Mouse (Mus musculus): ENCODE measurements around the gene Itpkc.

The Itpkc gene

DNA sequence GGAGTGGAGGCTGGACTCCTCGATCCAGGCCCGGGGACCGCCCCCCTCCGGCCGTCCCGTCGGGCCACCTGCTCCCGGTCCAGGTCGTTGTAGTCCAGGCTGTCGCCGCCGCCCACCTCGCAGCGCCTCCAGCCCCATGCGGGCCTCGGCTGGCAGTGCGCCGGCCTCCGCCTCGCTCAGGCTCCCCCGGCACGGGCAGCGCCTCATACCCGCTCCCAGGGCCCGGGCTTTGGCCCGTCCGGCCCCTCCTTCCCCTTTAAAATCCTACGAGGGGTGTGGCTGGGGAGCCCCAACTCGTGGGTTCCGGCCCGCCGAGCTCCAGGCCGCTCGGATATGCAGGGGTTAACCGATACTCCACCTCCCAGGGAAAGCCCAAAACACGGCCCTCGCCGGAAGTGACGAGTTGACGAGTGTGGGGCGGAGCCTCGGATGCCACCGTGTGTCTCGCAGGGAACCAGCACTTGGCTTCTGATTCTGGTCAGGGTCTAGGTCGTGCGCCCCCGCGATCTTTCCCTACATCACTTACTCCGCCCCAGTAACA, at the start of gene Itpkc:
Itpkc (minus strand) TSS at position 381 of the 541 bp plus-strand sequence.
- DNase-seq = peak; percentile 98

DNA sequence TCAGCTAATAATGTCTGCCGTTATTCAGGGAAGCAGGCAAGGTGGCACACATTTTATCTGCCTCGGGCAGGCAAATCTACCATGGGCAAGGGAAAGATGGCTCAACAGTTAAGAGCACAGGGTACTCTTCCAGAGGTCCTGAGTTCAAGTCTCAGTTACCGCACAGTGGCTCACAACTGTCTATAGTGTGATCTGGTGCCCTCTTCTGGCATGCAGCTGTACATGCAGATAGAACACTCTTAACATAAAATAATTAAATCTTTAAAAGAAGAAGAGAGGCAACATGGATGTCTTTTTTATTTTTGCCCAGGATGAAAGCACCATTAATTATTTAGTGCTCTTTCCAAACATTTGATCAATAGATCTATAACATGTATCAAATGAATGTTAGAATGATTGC, 48.7 kb upstream of the Itpkc start:
- no peak for DNase-seq

DNA sequence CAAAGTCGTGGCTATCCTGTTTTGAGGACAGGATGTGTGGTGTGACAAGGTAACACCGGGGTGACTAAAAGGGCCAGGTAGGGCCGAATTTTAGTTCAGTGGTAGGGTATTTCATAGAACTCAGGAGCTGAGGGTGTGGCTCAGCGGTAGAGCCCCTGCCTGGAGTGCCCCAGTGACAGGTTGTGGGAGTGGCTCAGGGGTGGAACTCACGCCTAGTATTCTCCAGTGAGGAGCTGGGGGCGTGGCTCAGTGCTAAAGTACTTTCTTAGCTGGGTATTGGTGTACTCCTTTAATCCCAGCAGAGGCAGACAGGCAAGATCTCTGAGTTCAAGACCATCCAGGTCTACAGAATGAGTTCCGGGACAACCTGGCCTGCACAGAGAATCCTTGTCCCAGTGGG, 47.6 kb upstream of the Itpkc start:
- DNase-seq = no peak

DNA sequence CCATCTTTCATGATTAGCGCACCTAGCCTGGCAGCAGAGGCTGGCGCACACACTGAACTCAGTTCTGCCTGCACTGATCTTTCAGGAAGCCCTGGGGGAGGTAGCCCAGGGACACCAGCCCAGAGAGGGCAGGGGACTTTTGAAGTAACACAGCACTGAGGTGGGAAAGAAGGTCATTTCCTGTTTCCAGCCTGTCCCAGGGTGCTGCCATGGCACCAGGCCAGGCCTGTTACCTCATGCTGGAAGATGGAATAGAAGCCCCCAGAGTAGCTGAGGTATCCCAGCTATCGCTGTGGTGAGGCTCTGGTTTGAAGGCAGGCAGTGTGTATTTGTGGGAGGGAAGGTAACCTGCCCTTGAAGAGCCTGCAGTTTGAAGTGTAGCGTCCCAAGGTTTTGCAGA, 46.5 kb upstream of the Itpkc start:
- no peak for DNase-seq

DNA sequence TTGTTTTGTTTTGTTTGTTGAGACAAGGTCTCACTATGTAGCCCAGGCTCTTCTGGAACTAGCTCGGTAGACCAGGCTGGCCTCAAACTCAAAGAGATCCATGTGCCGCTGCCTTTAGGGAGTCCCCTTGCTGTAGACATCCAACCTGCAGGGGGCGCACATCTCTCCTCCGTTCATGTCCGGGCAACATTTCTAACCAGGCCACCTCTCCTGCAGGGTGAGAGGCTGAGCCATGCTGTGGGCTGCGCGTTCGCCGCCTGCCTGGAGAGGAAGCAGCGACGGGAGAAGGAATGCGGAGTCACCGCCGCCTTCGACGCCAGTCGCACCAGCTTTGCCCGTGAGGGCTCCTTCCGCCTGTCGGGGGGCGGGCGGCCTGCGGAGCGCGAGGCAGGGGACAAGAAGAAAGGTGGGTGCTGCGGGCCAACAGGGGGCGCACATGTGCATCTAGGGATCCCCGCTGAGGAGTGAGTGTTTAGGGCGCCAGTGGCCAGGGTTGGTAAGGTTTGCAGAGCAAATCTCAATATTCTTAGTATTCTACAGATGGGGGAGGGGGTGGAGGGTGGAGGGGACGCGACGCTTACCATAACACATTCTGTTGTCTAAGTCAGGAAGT, 45.4 kb upstream of the Itpkc start:
- peak; percentile 49 for DNase-seq

DNA sequence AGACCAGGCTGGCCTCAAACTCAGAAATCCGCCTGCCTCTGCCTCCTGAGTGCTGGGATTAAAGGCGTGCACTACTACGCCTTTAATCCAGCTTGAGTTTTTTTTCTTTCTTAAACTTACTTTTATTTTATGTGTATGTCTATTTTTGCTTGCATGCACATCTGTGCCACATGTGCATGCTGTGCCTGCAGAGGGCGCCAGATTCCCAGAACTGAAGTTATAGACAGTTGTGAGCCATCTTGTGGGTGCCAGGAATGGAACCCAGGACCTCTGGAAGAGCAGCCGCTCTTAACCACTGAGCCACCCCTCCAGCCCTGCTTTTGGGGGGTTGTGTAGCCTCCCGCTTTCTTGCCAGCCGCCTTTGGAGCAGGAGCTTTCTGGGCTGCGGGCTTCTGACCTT, 43.0 kb upstream of the Itpkc start:
- DNase-seq = no peak

DNA sequence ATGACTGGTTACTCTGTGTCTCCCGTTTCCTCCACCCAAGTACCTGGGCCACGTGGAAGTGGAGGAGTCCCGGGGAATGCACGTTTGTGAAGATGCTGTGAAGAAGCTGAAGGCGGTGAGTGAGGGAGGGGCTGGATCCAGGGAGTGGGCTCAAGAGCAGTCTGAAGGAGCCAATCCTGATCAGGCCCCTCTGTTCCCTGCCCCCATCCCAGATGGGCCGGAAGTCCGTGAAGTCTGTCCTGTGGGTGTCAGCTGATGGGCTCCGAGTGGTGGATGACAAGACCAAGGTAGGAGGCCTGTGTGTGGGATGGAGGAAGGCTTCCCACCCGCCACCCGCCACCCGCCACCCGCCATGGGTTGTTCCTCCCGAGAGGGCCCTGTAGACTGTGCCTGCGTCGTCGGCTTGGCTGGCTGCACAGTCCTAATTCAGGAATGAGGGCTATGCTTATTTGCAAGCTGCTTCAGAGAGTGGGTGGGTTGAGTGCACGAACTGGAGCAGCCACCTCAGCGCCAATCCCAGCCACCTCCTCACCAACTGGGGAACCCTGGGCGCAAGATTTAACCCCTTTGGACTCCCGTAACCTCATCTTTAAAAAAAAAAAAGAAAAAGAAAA, 38.2 kb upstream of the Itpkc start:
- DNase-seq = peak; percentile 40

DNA sequence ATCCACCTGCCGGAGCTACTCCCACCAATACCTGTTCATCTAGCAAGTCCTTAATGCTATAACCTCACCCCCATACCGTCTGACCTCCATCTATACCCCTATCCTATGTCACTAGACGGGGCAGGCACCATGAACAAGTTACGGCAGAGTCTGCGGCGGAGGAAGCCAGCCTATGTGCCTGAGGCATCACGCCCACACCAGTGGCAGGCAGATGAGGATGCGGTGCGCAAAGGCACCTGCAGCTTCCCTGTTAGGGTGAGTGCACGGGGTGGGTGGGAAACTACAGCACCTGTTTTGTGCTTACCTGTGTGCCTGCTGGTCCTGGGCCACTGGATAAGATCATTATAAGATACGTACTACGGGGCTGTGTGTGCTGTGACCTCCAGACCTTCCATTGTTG, 36.3 kb upstream of the Itpkc start:
- DNase-seq = no peak

DNA sequence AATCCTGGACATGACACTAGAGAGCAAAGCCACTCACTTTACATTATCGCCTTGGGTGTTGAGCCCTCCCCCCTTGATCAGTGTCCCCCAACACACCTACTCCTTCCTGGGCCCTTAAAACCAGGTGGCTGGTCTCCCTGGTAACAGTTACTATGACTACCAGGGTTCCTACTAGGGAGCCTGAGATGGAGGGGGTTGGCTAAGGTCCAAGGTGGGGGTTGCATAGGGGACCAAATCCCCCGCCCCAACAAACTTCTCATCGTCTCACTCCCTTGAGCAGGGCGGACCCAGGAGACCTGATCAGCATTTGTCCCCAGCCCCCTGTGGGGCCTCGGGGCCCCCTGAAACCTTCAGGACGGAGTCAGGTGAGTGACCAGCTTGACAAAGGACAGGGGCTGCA, 33.4 kb upstream of the Itpkc start:
- no peak for DNase-seq

DNA sequence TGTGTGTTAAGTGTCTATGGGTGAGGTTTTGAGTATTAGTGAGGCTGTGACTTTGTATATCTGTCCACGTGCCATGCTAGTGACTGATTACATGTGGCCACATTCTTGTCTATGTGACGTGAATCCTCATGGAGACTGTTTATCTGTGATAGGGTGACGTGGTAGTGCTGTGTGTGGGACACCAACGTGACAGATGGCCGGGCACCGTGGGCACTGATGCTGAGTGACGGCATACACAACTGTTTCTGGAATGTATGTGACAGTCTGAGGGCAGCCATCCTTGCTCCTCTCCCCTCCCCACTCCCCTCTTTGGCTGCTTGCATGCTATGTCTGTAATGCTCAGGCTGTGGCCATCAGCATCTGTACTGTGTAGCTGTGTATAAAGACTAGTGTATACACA, 32.4 kb upstream of the Itpkc start:
- no peak for DNase-seq

DNA sequence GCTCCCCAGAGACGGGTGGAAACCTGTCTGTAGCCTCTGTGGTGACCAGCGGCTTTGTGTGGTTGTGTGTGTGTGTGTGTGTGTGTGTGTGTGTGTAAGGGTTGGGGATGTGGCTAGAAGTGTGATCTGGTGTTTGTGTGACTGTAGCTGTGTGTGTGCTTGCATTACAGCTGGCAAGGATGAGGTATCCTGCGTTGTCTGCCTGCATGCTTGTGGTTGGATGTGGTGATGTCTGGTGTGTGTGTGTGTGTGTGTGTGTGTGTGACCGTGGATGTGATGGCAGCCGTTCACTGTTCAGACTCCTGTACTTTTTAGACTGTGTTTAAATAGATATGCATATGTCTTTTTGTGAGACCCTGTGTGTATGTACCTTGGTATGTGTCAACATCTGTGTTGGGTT, 31.3 kb upstream of the Itpkc start:
- peak; percentile 21 for DNase-seq

DNA sequence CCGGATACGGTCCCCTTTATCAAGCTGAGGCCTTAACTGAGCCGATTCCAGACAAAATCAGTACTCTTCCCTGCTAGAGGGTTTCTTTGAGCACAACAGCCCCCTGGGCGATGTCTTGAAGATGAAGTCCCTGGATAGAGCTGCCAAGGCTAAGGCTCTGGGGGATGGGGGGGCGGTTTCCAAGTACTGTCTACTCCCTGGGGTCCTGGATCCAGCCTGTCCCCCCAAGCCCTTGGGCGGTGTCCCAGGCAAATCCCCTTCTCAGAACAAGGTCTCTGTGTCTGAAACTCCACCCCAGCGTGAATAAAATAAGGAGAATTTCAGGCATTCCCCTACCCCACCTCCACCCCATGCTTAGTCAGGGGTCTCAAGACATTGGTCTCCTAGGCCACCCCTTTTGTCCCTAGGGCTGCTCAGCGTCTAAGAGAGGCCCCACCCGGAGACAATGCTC, 30.8 kb upstream of the Itpkc start:
- DNase-seq = peak; percentile 42

DNA sequence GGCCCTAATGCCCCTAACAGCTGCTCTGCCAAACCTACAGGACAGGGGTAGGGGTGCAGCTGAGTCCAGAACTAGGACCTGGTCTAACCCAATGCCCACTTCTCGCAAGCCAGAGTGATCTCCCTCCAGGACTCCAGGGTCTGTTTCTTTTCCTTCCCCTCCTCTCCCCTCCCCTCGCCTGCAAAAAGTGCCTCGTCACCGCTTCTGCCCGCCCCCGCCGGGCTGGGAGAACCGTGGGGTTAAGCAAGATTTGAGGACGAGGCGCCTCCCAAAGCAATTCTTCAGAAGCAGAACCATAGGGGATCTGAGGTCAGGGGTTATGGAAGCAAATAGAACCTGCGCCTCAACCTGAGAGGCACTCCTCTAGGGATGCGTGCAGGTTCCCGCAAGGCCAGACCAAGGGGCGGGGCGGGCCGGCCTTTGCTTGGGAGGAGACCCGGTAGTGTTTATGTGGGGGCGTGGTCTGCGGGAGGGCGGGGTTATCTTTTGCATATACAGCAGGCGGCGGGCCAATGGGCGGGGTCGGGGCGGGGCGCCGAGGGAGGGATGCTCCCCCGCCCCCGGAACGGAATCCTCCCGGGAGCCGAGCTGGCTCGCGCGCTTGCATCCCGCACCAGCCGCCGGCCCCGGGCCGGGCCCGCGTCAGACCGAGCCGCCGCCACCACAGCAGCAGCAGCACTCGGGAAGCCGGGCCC, 29.9 kb upstream of the Itpkc start, which contains the start of gene Numbl:
Numbl (plus strand) TSS at position 229 of the 695 bp plus-strand sequence.
- peak; percentile 97 for DNase-seq

DNA sequence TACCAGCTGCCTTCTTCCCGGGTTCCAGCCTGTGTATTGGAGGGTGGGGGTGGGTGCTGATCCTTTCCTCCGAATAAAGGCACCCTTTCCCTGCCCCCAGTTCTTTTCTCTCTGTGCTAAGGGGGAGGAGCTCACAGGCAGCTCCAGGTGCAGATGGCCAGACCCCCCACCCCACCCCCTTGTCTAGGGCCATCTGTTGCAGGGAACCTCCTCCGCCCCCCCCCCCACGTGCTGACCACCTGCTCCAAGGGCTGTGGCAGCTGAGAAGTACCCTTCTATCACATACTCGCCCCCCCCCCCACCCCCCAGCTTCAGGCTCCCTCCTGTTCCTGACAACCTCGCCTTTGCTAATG, 29.4 kb upstream of the Itpkc start:
- no peak for DNase-seq

DNA sequence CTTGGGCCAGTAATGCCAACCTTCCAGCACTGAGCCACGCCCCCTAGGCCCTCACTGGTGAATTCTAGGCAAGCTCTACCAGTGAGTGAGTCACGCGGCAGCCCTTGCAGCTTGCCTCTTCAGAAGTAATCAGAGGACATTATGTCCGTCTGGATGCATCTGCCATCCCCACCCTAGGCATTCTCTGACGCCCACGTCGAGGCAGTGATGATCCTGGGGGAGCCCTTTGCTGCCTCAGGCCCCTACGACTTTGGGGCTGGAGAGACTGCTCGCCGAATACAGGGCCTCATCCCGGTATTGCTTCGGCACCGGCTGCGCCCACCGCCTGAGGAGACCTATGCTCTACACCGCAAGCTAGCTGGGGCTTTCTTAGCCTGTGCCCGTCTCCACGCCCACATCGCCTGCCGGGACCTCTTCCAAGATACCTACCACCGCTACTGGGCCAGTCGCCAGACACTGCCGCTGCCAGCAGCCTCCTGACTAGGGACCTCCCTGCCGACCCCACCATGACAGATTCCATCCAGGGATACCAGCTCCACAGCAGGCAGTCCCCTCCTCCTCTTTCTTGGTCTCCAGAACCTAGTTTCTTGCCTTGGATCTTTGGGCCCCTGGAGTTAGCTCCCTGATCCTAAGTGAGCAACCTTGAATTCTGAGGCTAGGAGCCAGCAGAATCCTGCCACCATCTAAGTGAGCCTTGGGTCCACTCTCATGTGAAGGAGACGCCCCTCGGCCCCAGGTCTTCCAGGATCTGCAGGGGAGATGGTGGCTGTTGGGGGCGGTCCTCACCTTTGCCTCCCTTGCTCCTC, 28.8 kb upstream of the Itpkc start:
- DNase-seq = peak; percentile 50

DNA sequence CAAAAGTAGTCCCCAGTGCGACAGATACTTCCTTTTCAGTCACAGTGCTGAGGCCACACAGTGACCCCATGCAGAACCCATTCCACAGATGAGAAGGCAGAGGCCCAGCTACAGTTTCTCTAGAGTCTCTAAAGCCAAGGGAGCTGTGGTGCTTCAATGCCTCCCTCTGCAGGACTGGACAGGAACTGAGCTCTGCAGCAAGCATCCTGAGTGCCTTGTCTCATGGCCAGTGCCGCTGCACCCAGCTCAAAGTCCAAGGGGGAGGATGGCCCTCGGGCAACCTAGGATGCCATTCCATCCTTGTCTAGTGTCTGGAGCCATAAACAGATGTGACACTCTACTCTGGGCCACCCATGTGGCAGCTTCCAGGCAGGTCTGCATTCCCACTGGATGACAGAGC, 27.3 kb upstream of the Itpkc start:
- DNase-seq = peak; percentile 49

DNA sequence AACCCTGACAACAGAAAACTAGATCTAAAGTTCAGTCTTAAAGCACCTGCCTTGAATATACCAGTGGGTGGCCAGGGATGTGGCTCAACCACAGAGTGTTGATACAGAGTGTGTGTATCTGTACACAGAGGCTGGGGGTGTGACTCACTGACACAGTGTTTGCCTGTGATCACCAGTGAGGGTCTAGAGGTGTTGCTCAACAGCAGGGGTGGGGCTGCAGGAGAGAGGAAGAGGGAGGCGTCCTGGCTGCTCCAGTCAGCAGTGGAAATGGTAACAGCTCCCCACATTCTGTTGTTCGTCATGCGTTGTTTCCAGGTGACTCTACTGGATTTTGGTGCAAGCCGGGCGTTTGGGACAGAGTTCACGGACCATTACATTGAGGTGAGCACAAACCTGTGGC, 23.5 kb upstream of the Itpkc start:
- peak; percentile 57 for DNase-seq

DNA sequence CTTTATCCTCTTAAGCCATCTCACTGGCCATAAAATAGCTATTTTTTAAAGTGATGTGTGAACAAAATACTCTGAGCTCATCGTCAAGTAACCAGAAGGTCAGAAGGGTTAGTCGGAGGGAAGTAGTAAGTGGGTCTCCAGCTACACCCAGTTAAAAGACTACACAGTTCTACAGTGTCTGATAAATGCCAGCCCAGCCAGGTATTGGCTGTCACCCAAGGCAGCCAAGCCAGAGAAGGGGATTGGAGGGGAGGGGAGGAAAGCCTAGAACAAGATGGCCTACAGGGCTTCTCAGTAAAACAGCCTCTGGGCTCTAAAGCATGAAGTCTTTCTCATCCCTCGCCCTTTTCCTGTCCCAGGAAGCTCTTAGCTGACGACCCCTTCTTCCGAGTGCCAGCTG, 21.5 kb upstream of the Itpkc start:
- DNase-seq = no peak

DNA sequence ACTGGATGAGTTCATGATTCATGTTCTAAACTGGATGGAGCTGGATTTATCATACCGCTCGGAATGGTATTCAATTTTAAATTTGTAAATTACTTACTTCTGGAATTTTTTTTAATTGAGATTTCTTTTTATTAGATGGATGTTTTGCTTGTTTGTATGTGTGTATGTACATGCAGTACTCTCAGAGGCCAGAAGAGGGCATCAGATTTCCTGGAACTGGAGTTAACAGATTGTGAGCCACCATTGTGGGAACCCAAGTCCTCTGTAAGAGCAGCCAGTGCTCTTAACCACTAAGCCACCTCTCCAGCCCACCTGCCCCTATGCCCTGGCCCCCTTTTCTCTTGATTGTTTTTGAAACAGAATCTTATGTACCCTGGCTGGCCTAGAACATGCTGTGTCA, 20.7 kb upstream of the Itpkc start:
- DNase-seq = peak; percentile 52

DNA sequence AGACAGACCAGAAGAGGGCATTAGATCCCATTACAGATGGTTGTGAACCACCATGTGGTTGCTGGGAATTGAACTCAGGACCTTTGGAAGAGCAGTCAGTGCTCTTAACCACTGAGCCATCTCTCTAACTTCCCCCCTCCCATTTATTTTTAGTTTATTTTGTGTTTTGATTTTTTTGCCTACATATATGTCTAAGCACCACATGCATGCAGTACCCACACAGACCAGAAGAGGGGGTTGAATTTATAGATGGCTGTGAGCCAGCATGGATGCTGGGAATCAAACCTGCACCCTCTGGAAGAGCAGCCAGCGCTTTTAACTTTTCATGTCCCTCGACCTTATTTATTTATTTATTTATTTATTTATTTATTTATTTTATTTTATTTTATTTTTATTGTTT, 15.6 kb upstream of the Itpkc start:
- DNase-seq = peak; percentile 43

DNA sequence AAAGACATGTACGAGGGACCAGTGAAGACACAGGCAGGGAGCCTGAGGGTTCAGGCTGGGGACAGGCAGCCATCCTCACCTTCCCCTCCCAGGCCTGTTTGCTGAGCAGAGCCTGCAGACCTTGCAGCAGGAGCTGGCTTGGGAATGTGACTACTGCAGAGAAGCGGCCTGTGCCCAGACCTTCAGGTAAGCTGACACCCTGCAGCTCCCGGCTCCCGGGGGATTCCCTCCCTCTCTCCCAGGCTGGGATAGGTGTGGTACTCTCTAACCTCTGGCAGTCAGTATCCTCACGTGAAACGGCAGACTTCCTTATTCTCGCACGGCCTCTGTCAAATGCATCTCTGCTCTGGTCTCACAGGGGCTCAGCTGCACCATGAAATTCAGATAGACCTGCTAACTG, 14.8 kb upstream of the Itpkc start:
- no peak for DNase-seq

DNA sequence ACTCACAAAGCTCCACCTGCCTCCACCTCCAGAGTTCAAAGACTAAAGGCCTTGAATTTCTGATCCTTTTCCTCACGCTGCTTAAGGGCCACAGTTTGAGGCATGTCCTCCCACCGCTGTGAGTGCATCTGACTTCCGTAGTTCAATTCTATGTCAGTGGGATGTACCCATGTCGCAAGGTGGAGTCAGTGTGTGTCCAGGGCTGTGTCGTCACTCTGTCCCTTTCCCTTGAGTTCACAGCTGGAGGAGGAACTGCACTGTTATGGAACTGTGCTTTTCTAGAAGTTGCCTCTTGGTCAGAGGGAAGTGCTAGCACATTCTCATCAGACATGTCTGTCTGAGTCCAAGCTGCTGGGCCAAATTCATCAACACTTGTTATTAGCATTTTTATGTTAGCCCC, 10.1 kb upstream of the Itpkc start:
- DNase-seq = no peak

DNA sequence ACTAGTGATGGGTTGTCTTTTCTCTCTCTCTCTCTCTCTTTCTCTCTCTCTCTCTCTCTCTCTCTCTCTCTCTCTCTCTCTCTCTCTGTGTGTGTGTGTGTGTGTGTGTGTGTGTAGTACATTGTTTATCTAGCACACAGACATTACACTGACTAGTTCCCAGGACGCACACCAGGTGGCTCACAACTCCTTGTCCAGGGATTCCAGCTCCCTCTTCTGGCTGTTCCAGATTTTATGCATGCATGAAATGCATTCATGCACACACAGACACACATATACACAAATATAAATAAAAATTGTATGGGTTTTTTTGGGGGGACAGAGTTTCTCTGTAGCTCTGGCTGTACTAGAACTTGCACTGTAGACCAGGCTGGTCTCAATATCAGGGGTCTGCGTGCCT, 9.1 kb upstream of the Itpkc start:
- no peak for DNase-seq

Data from lung, postnatal 10 days (tissue).